Mouse (Mus musculus) cerebellum, adult 2 months (tissue): ENCODE measurements at regions not wholly inside any gene's neighbourhood (a gene's known extent, or its start where the extent isn't known, plus 50 kb on each side); places are given as distances from the start of the nearest gene placed in this dataset.

Experiments
- DNase-seq, 2 experiments: peaks; one replicate each; pipeline ENCODE4 v3.0.0; 2021
- H3K27ac ChIP-seq: fragments of 200-500 bp; 2 replicates; pipeline ENCODE4 v1.5.1; 2012; ENCODE audit warnings: low read length, control low read depth, inconsistent platforms; ENCODE audit not compliant: insufficient read depth
- H3K27me3 ChIP-seq: fragments of 200-500 bp; 2 replicates; pipeline ENCODE4 v1.6.1; 2012; ENCODE audit warnings: inconsistent platforms, mild to moderate bottlenecking, low read length, moderate library complexity; ENCODE audit not compliant: control insufficient read depth, insufficient read depth
- H3K4me1 ChIP-seq: fragments of 200-500 bp; 2 replicates; pipeline ENCODE4 v1.6.1; 2011; ENCODE audit warnings: low read length; ENCODE audit not compliant: control insufficient read depth, insufficient read depth
- H3K4me3 ChIP-seq: fragments of 200-500 bp; replicated peaks from 2 replicates; pipeline ENCODE3; 2011; ENCODE audit warnings: mild to moderate bottlenecking, low read depth, low read length, control low read depth; ENCODE audit not compliant: insufficient read depth
- CTCF ChIP-seq: fragments of 200-500 bp; IDR thresholded peaks from 2 replicates; pipeline ENCODE4 v1.5.1; 2011; ENCODE audit warnings: low read depth, mild to moderate bottlenecking, control low read depth, low read length, moderate library complexity, borderline replicate concordance; ENCODE audit not compliant: insufficient read depth
- POLR2A ChIP-seq: fragments of 200-500 bp; IDR thresholded peaks from 2 replicates; pipeline ENCODE4 v1.6.1; 2011; ENCODE audit warnings: low read length, control low read depth, borderline replicate concordance; ENCODE audit not compliant: insufficient read depth
- WGBS: fragments of 180-500 bp; shearing (Covaris S2); methylation state at CpG from one replicate; pipeline ENCODE4 v1.1.7; 2018; 5-methylcytosine and 5-hydroxymethylcytosine counted together

DNA sequence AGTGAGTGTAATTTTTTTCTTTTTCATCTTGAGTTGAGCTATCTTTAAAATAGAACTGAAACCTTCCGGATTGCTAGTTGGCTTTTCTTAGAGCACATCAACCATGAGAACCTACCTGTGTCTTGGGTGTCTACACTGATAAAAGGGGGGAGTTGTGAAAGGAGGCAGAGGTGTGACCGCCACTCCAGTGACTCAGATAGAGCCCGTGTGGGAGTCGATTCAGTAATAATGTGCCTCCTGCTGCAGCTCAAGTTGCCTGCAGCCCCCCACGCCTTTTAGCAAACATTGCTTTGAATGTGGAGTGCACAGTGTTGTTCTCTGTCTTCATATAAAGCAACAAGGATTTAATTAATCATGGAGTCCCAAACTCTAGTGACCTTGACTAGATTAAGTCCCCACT lies 162.6 kb downstream of the Kcnrg start:
- WGBS, result 78% methylated on average over 5 of the region's 5 CpGs
- TF ChIP-seq CTCF (no peak), POLR2A (no peak)
- H3K27ac ChIP-seq, result no peak overlapping the region
- DNase-seq, result no peak
- no peaks in the 10 kb centered on the region for H3K27me3 ChIP-seq
- no peak overlapping the region for H3K4me3 ChIP-seq
- H3K4me1 ChIP-seq, result no peaks in the 10 kb centered on the region

DNA sequence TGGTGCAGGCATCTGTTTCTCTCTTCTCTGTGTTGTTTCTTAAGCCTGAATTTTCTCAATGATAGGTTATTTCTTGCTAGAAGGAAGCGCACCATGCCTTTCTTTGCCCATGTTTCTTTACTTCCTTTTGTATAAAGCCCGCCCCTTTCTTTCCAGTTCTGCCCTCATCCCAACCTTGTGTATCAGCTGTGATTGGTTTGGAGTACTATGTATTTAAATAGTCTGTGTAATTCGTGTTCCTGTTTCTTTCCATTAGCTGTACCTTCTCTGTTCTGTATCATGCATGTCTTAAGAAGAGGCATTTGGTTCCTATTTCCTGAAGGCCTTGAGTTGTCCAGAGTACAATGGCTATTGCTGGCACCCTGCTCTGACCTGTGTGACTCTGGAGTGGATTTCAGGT lies 166.9 kb downstream of the Kcnrg start:
- DNase-seq, result no peak
- 90% methylated on average over 3 of the region's 3 CpGs for WGBS
- no peak overlapping the region for H3K27ac ChIP-seq
- no peak overlapping the region for H3K4me3 ChIP-seq
- no peaks in the 10 kb centered on the region for H3K27me3 ChIP-seq
- TF ChIP-seq CTCF (no peak), POLR2A (no peak)
- no peaks in the 10 kb centered on the region for H3K4me1 ChIP-seq

DNA sequence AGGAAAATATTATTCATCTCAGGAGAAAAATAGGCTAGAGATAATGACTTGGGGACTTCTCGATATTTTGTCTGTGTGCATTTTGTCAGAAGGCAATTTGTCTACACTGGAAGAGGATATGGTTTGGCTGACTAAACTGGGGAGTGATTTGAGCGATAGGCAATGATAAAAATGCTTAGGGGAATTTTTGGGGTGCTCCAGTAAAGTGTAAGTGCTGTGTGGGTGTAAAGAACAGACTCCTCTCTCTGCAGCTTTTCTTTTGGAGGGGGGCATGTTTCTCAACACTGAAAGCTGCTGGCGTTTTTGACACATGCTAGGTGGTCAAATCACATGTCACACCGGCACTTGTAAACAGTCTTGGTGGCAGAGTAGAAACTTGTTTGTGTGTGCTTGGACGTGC lies 171.4 kb downstream of the Kcnrg start:
- DNase-seq, result no peak
- no peak for TF ChIP-seq CTCF
- no peak for TF ChIP-seq POLR2A
- Histone ChIP-seq H3K4me1 (no peaks in the 10 kb centered on the region), H3K27me3 (no peaks in the 10 kb centered on the region), H3K27ac (no peak overlapping the region), H3K4me3 (no peak overlapping the region)
- WGBS, result 81% methylated on average over 5 of the region's 5 CpGs

DNA sequence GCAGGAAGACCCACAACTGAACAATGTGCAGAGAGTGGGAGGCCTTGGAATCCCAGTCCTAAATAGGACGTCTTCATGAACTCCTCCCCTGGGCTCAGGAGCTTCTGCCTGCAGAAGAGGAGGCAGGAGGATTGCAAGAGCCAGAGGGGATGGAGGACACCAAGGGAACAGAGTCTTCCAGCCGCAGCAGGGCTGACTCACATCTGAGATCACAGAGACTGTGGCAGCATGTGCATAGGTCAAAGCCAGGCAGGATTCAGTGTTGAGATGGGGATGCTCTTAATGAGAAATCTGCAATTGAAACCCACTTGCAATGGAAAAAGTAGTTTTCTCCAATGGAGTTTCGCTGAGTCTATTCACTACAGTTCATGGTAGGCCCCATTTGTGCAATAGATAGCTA lies 175.9 kb downstream of the Kcnrg start:
- WGBS, result 82% methylated on average over 3 of the region's 3 CpGs
- Histone ChIP-seq H3K27ac (no peak overlapping the region), H3K27me3 (no peaks in the 10 kb centered on the region), H3K4me3 (no peak overlapping the region), H3K4me1 (no peaks in the 10 kb centered on the region)
- TF ChIP-seq CTCF, result no peak
- TF ChIP-seq POLR2A, result no peak
- no peak for DNase-seq

DNA sequence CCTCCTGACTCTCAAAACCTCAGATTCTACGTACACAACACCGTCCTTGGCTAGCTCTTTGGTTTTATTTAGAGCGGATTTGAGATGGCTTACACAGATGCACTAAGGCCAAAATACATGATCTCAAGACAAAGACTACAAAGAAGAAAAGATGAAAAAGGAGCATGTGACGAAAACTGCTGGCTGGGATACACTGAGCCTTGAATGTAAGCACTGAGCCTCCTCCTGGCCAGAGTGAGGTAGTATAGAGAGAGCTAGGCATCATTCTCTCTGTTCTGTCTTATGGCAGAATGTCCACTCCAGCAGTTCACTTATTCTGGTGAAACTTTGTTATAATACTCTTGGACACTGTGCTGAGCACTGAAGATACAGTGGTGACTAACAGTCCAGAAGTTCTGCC lies 177.4 kb downstream of the Kcnrg start:
- H3K4me1 ChIP-seq, result no peaks in the 10 kb centered on the region
- no peak overlapping the region for H3K4me3 ChIP-seq
- no peak for TF ChIP-seq CTCF
- TF ChIP-seq POLR2A, result no peak
- H3K27ac ChIP-seq, result no peak overlapping the region
- no peak for DNase-seq
- WGBS, result 88% methylated on average over 4 of the region's 4 CpGs
- no peaks in the 10 kb centered on the region for H3K27me3 ChIP-seq

DNA sequence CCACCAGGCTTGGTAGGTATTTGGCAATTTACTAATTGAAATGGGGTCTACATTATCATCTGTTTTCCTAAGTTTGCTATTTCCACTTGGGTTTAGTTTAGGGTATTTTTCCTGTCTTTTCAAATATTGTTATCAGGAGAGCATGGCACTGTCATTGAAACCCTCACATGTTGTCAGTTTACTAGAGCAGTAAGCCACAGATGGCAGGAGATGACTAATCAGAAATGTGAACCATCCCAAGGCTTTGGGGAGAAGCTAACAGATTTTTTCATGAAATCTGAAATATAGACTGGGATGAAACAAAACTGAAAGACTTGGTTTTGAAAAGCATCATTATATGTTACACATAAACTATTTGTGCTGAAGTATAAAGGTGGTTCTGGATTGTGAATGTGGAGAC lies 178.8 kb downstream of the Kcnrg start:
- no peaks in the 10 kb centered on the region; the same call in 1 of the 2 replicates for H3K27me3 ChIP-seq
- no peak for DNase-seq
- H3K27ac ChIP-seq, result no peak overlapping the region
- no peak for TF ChIP-seq POLR2A
- no peak for TF ChIP-seq CTCF
- H3K4me3 ChIP-seq, result no peak overlapping the region
- no peaks in the 10 kb centered on the region for H3K4me1 ChIP-seq

DNA sequence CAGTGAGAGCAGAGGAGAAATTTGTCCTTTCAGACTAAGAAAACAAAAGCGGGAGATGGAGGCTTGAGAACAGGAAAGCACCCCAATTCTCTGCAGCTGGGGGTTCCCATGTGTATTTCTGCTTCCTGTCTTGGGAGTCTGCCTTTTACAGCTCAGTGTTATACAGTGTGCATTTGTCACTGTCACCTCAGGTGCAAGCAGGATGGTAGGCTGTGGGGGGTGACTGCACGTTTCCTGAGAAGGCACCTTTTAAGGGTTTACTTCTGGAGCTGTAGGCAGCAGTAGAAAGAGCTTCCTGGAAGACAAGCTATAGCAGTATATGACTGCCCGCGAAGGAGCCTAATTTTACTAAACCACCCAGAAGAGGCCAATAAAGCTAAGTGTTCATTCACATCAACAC lies 180.5 kb downstream of the Kcnrg start:
- no peak overlapping the region for H3K4me3 ChIP-seq
- no peaks in the 10 kb centered on the region; the same call in 1 of the 2 replicates for H3K27me3 ChIP-seq
- TF ChIP-seq CTCF (no peak), POLR2A (no peak)
- DNase-seq, result no peak
- no peak overlapping the region for H3K27ac ChIP-seq
- WGBS, result 87% methylated on average over 4 of the region's 4 CpGs
- no peaks in the 10 kb centered on the region for H3K4me1 ChIP-seq

DNA sequence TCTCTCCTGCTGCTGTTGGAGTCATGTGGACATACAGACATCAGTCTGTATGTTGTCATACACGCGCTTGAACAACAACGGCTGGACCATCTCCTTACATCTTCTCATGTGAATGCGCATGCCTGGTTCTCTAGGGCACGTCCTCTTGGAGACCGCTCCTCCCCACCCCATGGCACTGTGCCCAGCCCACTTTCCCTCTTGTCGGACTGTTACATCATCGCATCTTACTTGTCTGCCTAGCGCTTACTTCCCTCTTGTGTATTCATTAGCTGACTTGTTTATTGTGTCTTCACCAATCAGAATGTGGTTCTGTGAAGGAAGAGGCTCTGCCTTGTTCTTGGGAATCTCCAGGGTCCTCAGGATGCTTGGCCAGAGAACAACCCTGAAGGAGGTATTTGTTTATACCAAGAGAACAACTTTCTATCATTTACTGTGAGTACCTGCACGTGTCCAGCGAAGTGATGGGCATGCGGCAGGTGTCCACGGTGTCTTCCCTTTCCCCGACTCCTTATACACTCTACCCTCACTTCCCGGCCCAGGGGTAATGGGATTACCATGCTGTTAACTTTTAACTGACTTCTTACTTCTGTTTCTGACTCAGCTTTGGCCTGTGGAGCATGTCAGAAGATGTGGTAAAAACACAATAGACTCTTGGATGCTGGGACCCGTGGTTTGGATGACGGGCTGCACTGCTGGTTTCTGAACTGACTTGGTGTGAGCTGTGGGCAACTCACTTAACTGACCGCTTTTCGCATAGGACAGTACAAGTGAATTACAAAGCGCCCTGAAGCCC lies 181.9 kb downstream of the Kcnrg start:
- DNase-seq, result no peak

More for the DNA sequence above, 181.9 kb downstream of the Kcnrg start:
- 55% methylated on average over 20 of the region's 20 CpGs for WGBS
- Histone ChIP-seq H3K4me1 (no peaks in the 10 kb centered on the region), H3K4me3 (no peak overlapping the region), H3K27me3 (no peaks in the 10 kb centered on the region; the same call in 1 of the 2 replicates), H3K27ac (no peak overlapping the region)
- TF ChIP-seq POLR2A (no peak), CTCF (no peak)
